In genomic region chr2:5844873-5845631, GRCm38 (mm10) we compare ENCODE assay signal across 8 mouse cellular contexts. TPM values are rescaled to one million over a fixed set of nuclear protein-coding genes. Genes with fewer than 3 reads are reported as not detected.
A peak's percentile ranks its signal among the peaks of the same experiment; 100 is the strongest.
DNase-seq lines count a peak whose midpoint lies in the region; ATAC-seq and TF ChIP-seq lines count a peak whose summit lies in the region.

Nudt5 (plus strand) TSS chr2:5845019.
Cdc123 (minus strand) TSS chr2:5845164.

- peak; percentile 75 for DNase-seq in G1E (ENCODE audit: low spot score)
- peak; percentile 90 to 91 for DNase-seq in cerebellum, adult 18-20 months
- DNase-seq in heart, postnatal 36 days: peak; percentile 83 to 88
- DNase-seq in layer of hippocampus, adult 2 months (ENCODE audit: low spot score in 2 of 2): peak; percentile 79 to 92
- peak; percentile 96 for DNase-seq in lung, embryonic 14.5 days
- peak; percentile 88 for DNase-seq in thymus, adult 2 months

- peak within 1 kb of the TSS; percentile 85 for H3K4me3 ChIP-seq in G1E (ENCODE audit: low read depth, low read length)
- peak within 1 kb of the TSS; percentile 78 for H3K4me3 ChIP-seq in forebrain, embryonic 16.5 days (replicated peaks; ENCODE audit: low read length)
- peak within 1 kb of the TSS; percentile 79 for H3K4me3 ChIP-seq in layer of hippocampus, adult 2 months
- H3K4me3 ChIP-seq in lung, embryonic 14.5 days (ENCODE audit: low read depth, low read length): peak within 1 kb of the TSS; percentile 76
- peak within 1 kb of the TSS; percentile 82 for H3K4me3 ChIP-seq in olfactory bulb, adult 2 months (ENCODE audit: insufficient read depth, low read depth, low read length)
- peak within 1 kb of the TSS; percentile 56 for H3K4me3 ChIP-seq in thymus, adult 2 months (ENCODE audit: control insufficient read depth, insufficient read depth, low read length)

- peak; percentile 88 for ATAC-seq in G1E (ENCODE audit: extremely low read depth, insufficient number of reproducible peaks, low FRiP score, poor library complexity, severe bottlenecking)
- peak; percentile 97 for ATAC-seq in forebrain, embryonic 16.5 days
- peak; percentile 96 for ATAC-seq in lung, embryonic 14.5 days (ENCODE audit: insufficient read depth)

- peaks cover 54% of the 10 kb centered on the region for H3K36me3 ChIP-seq in G1E (replicated peaks)
- peaks cover 13% of the 10 kb centered on the region for H3K36me3 ChIP-seq in forebrain, embryonic 16.5 days (ENCODE audit: control insufficient read depth, insufficient read depth)
- peaks cover 21% of the 10 kb centered on the region for H3K36me3 ChIP-seq in lung, embryonic 14.5 days (ENCODE audit: insufficient read depth)
- H3K36me3 ChIP-seq in thymus, adult 2 months (ENCODE audit: control insufficient read depth, insufficient read depth, low read length): peaks cover 16% of the 10 kb centered on the region

- peaks cover 39% of the 10 kb centered on the region for H3K4me1 ChIP-seq in G1E (ENCODE audit: insufficient read depth, low read depth, low read length)
- H3K4me1 ChIP-seq in forebrain, embryonic 16.5 days (replicated peaks; ENCODE audit: control insufficient read depth, insufficient read depth, low read length): peaks cover 13% of the 10 kb centered on the region
- no peaks in the 10 kb centered on the region for H3K4me1 ChIP-seq in lung, embryonic 14.5 days (ENCODE audit: insufficient read depth)
- H3K4me1 ChIP-seq in olfactory bulb, adult 2 months (ENCODE audit: control insufficient read depth, insufficient read depth, low read length): peaks cover 2% of the 10 kb centered on the region; the same call in 1 of the 2 replicates
- 0 out of 2 replicates have a peak, but pooled peaks cover 2% of the 10 kb centered on the region for H3K4me1 ChIP-seq in thymus, adult 2 months (replicated peaks; ENCODE audit: control insufficient read depth, insufficient read depth, low read length)

- intact Hi-C loops in heart, postnatal 36 days (cut with DNase I): loop anchor here (2.0 to 5.0 kb wide), 2 partner anchors 50 to 107 kb away; partner anchors contain the start of genes Sec61a2 and Upf2

- no peak; the same call in 1 of the 2 replicates for TF ChIP-seq POLR2A in olfactory bulb, adult 2 months (IDR thresholded peaks at IDR 0.05; ENCODE audit: insufficient read depth, low read depth, low read length)
- TF ChIP-seq POLR2A in thymus, adult 2 months (IDR thresholded peaks at IDR 0.05; ENCODE audit: control insufficient read depth, extremely low read depth, insufficient read depth, low read length, poor library complexity): peak; percentile 59; the same call in 1 of the 2 replicates

- no peaks in the 10 kb centered on the region for H3K9me3 ChIP-seq in G1E (replicated peaks)
- no peaks in the 10 kb centered on the region for H3K9me3 ChIP-seq in forebrain, embryonic 16.5 days (ENCODE audit: control insufficient read depth, low read length)
- no peaks in the 10 kb centered on the region for H3K9me3 ChIP-seq in lung, embryonic 14.5 days (ENCODE audit: low read depth, low read length)

- TF ChIP-seq CTCF in G1E (IDR thresholded peaks at IDR 0.05; ENCODE audit: low read depth, low read length): peak; percentile 40; the same call in 1 of the 2 replicates
- peak; percentile 90 for TF ChIP-seq CTCF in layer of hippocampus, adult 2 months (conservative IDR thresholded peaks at IDR 0.05)
- peak; percentile 86 for TF ChIP-seq CTCF in lung, embryonic 14.5 days (IDR thresholded peaks at IDR 0.05; ENCODE audit: low read depth)
- peak; percentile 64 for TF ChIP-seq CTCF in olfactory bulb, adult 2 months (IDR thresholded peaks at IDR 0.05; ENCODE audit: insufficient read depth, low read depth, low read length)
- peak; percentile 76; the same call in 1 of the 2 replicates for TF ChIP-seq CTCF in thymus, adult 2 months (IDR thresholded peaks at IDR 0.05; ENCODE audit: borderline replicate concordance, control insufficient read depth, extremely low read depth, insufficient read depth, low read length, poor library complexity)

- H3K27ac ChIP-seq in forebrain, embryonic 16.5 days (ENCODE audit: low read length): peak within 1 kb of the TSS; percentile 96
- H3K27ac ChIP-seq in layer of hippocampus, adult 2 months: peak within 1 kb of the TSS; percentile 99
- H3K27ac ChIP-seq in lung, embryonic 14.5 days (ENCODE audit: low read depth): peak within 1 kb of the TSS; percentile 91
- H3K27ac ChIP-seq in olfactory bulb, adult 2 months (ENCODE audit: insufficient read depth, low read depth, low read length): peak within 1 kb of the TSS; percentile 95
- H3K27ac ChIP-seq in thymus, adult 2 months (ENCODE audit: control insufficient read depth, insufficient read depth, low read length): peak within 1 kb of the TSS; percentile 76

- peak within 1 kb of the TSS; percentile 79 for H3K4me2 ChIP-seq in forebrain, embryonic 16.5 days (ENCODE audit: low read length)
- peak within 1 kb of the TSS; percentile 69 for H3K4me2 ChIP-seq in lung, embryonic 14.5 days

- whole genome bisulfite sequencing in forebrain, embryonic 16.5 days: under 1% methylated on average over 53 of the region's 53 CpGs
- WGBS in lung, embryonic 14.5 days: under 1% methylated on average over 53 of the region's 53 CpGs
- under 1% methylated on average over 53 of the region's 53 CpGs for WGBS in olfactory bulb, adult 2 months
- WGBS in thymus, adult 2 months: under 1% methylated on average over 53 of the region's 53 CpGs

- H3K27me3 ChIP-seq in G1E (ENCODE audit: insufficient read depth, low read length): no peaks in the 10 kb centered on the region
- H3K27me3 ChIP-seq in forebrain, embryonic 16.5 days (replicated peaks; ENCODE audit: control insufficient read depth, insufficient read depth, low read length): no peaks in the 10 kb centered on the region
- H3K27me3 ChIP-seq in lung, embryonic 14.5 days (ENCODE audit: insufficient read depth, low read length): no peaks in the 10 kb centered on the region
- H3K27me3 ChIP-seq in thymus, adult 2 months (ENCODE audit: control insufficient read depth, insufficient read depth, low read length): no peaks in the 10 kb centered on the region

- H3K9ac ChIP-seq in forebrain, embryonic 16.5 days (replicated peaks; ENCODE audit: low read depth, low read length): peak within 1 kb of the TSS; percentile 81
- peak within 1 kb of the TSS; percentile 84 for H3K9ac ChIP-seq in lung, embryonic 14.5 days

RNA-seq across cellular contexts. Expression of gene Nudt5, which starts in this region (rescaled TPM):
- 72.1 and 118 TPM in 2 replicates for total RNA-seq in G1E (2014; fragmentation: Nextera tagmentation)
- total RNA-seq in G1E (2017): 91.0 and 104 TPM in 2 replicates
- 7.9 and 20.7 TPM in 2 replicates for polyA plus RNA-seq in G1E (2012)
- 31.3 and 33.8 TPM in 2 replicates for polyA plus RNA-seq in forebrain, embryonic 16.5 days (2015; fragmentation: Nextera tagmentation; extraction: Ambion mirVana)
- 10 to 100 TPM; 12.4 to 12.7 TPM for total RNA-seq in heart, postnatal 36 days (2021)
- 10 to 100 TPM; 22.6 to 23.6 TPM for total RNA-seq in layer of hippocampus, adult 2 months (2021)
- 83.0 and 83.9 TPM in 2 replicates for polyA plus RNA-seq in lung, embryonic 14.5 days (2014; fragmentation: Nextera tagmentation; extraction: Ambion mirVana)
- polyA plus RNA-seq in olfactory bulb, adult 2 months (2012; ENCODE audit: insufficient read depth, insufficient read length, low replicate concordance, missing spikeins): not detected in 2 replicates
- 14.8 and 14.9 TPM in 2 replicates for polyA plus RNA-seq in thymus, adult 2 months (2012; rRNA removed)

RNA-seq across cellular contexts. Expression of gene Cdc123, which starts in this region (rescaled TPM):
- total RNA-seq in G1E (2014; fragmentation: Nextera tagmentation) (136 and 171 TPM in 2 replicates), G1E (2017) (153 and 190 TPM in 2 replicates)
- 97.6 and 102 TPM in 2 replicates for polyA plus RNA-seq in G1E (2012)
- 294 and 308 TPM in 2 replicates for polyA plus RNA-seq in forebrain, embryonic 16.5 days (2015; fragmentation: Nextera tagmentation; extraction: Ambion mirVana)
- 10 to 100 TPM; 77.6 to 94.1 TPM for total RNA-seq in heart, postnatal 36 days (2021)
- total RNA-seq in layer of hippocampus, adult 2 months (2021): 100 to 1,000 TPM; 135 to 157 TPM
- 290 and 295 TPM in 2 replicates for polyA plus RNA-seq in lung, embryonic 14.5 days (2014; fragmentation: Nextera tagmentation; extraction: Ambion mirVana)
- polyA plus RNA-seq in olfactory bulb, adult 2 months (2012; ENCODE audit: insufficient read depth, insufficient read length, low replicate concordance, missing spikeins): not detected in 2 replicates
- 74.7 and 79.8 TPM in 2 replicates for polyA plus RNA-seq in thymus, adult 2 months (2012; rRNA removed)

Comparison
In these comparisons a context has a peak if more than half of its experiments do, and no peak if none do; other contexts are left out.
1. Peak in every context shown above with its lines: DNase-seq, ATAC-seq, H3K4me3 ChIP-seq and H3K27ac ChIP-seq.
2. CTCF ChIP-seq: peak in every context shown above with its lines; median percentile 90 in layer of hippocampus, adult 2 months; 86 in lung, embryonic 14.5 days; 76 in thymus, adult 2 months; 64 in olfactory bulb, adult 2 months; 40 in G1E.